Mouse (Mus musculus): ENCODE data around the gene Dmgdh. TPM values are rescaled to one million over a fixed set of nuclear protein-coding genes. Genes with fewer than 3 reads are reported as not detected.
A peak's percentile ranks its signal among the peaks of the same experiment; 100 is the strongest.

Dmgdh gene
- polyA plus RNA-seq, 1 experiment from 2014 or later, result not detected

DNA sequence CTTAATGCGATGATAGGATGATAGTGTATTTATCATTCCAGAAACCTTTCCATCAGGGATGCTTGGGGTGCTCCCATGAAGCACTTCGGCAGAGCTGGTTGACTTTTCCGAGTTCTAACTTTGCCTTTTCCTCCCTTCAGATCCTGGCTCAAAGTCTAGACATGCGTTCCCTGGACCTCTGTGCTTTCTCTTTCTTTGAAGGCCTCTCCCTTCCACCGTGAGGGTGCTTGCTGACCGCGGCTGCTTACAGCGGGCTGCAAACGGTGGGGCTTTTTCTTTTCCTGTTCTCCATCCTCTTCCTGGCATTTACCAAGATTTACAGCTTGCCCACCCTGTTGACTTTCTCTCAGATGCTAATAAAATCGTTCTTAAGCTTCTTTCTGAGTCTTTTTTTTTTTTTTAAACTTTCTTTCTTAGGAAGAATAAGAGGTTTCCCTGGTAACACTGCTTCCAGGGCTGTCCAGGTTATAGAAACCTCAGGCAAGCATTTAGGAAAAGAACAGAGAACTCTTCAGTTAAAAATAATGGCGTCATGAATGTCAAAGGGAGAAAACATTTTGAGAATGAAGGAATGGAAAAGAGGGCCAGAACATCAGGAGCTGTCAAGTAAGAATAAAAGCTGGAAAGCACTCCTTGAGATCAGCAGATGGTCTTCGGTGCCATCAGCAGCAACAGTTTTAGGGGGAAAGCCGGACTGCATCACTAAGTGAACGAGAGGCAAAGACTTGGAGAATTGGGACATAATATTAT is 84.1 kb downstream of the Dmgdh start:
- Histone ChIP-seq H3K4me2 (no peak overlapping the region), H3K27ac (ENCODE audit: low read depth) (no peak overlapping the region), H3K27me3 (ENCODE audit: insufficient read depth, low read length) (no peaks in the 10 kb centered on the region), H3K9ac (no peak overlapping the region), H3K4me1 (ENCODE audit: insufficient read depth) (no peaks in the 10 kb centered on the region), H3K9me3 (ENCODE audit: low read depth, low read length) (no peaks in the 10 kb centered on the region), H3K4me3 (ENCODE audit: low read depth, low read length) (no peak overlapping the region), H3K36me3 (ENCODE audit: insufficient read depth) (no peaks in the 10 kb centered on the region)
- ATAC-seq (ENCODE audit: insufficient read depth) (no peak), DNase-seq (no peak)
- TF ChIP-seq CTCF (IDR thresholded peaks at IDR 0.05; ENCODE audit: low read depth), result no peak
- 70% methylated on average over 14 of the region's 14 CpGs for WGBS

DNA sequence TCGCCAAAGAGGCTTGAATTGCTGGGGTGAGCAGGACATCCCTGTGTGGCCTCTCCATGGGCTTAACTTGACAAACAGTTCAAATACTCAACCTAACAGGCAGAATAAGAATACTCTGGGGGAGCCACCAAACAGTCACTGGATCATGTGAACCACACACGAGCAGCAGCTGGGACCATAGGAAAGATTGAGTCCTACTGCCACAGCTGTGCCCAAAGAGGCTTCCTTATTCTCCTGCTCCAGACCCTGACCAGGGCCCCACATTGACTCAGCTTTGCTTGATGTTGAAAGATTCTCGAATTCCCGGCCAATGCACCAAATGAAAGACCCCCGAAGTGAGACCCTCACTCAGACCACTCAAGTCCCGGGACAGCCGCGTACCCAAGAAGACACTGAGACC is 87.6 kb downstream of the Dmgdh start:
- TF ChIP-seq CTCF (IDR thresholded peaks at IDR 0.05; ENCODE audit: low read depth), result no peak
- no peak for ATAC-seq (ENCODE audit: insufficient read depth)

DNA sequence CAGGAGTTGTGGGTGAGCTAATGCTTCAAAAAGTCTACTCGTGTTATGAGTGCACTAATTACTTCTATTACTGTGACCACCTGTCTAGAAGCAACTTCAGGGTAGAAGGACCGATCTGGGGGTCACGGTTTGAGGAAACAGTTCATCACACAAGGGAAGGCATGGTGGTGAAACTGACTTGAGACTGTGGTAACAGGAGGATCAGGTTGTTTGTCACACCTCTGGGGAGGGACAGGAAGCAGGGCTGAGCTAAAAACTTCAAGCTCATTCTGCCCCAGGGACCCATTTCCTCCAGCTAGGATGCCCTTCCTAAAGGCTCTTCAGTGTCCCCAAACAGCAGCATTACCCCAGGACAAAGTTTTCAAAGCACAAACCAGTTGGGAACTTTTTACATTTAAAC is 88.6 kb downstream of the Dmgdh start:
- H3K36me3 ChIP-seq (ENCODE audit: insufficient read depth), result no peaks in the 10 kb centered on the region
- WGBS, result 74% methylated on average over 3 of the region's 3 CpGs
- no peaks in the 10 kb centered on the region for H3K9me3 ChIP-seq (ENCODE audit: low read depth, low read length)
- ATAC-seq (ENCODE audit: insufficient read depth), result no peak
- H3K27me3 ChIP-seq (ENCODE audit: insufficient read depth, low read length), result no peaks in the 10 kb centered on the region
- DNase-seq, result no peak
- no peak overlapping the region for H3K9ac ChIP-seq
- H3K4me2 ChIP-seq, result no peak overlapping the region
- no peaks in the 10 kb centered on the region for H3K4me1 ChIP-seq (ENCODE audit: insufficient read depth)
- H3K27ac ChIP-seq (ENCODE audit: low read depth), result no peak overlapping the region
- TF ChIP-seq CTCF (IDR thresholded peaks at IDR 0.05; ENCODE audit: low read depth), result no peak
- H3K4me3 ChIP-seq (ENCODE audit: low read depth, low read length), result no peak overlapping the region

More for the DNA sequence above, 87.6 kb downstream of the Dmgdh start:
- Histone ChIP-seq H3K9ac (no peak overlapping the region), H3K36me3 (ENCODE audit: insufficient read depth) (no peaks in the 10 kb centered on the region), H3K27ac (ENCODE audit: low read depth) (no peak overlapping the region), H3K27me3 (ENCODE audit: insufficient read depth, low read length) (no peaks in the 10 kb centered on the region), H3K9me3 (ENCODE audit: low read depth, low read length) (no peaks in the 10 kb centered on the region), H3K4me1 (ENCODE audit: insufficient read depth) (no peaks in the 10 kb centered on the region), H3K4me2 (no peak overlapping the region), H3K4me3 (ENCODE audit: low read depth, low read length) (no peak overlapping the region)
- 94% methylated on average over 8 of the region's 8 CpGs for WGBS
- DNase-seq, result no peak

DNA sequence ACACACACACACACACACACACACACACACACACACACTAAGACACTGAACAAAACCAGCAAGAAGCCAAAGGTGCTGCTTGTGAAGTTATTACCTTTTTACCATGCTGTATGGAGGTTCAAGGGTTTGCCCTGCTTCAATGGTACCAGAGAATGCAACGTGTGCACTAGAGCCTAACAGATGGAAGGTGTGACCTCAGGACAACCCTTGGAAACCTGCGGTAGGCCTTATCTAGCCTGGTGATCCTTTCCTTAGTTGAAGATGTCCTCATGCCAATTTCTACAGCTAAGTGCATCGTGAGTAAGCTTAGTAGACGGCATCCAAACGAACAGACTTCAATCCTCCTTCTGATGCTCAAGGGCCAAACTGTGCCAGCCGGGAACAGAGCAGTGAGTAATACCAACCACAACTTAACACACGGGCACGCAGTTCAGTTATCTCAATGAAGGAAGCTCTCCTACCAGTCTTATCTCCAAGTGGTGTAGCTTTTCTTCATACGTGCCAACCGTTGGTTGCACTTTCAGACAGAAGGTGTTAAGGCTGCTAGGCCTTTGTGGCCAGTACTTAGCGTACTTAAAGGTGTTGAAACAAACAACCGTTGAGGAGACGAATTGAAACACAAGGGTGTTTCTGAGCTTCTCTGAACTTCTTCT is 90.2 kb downstream of the Dmgdh start:
- Histone ChIP-seq H3K9me3 (ENCODE audit: low read depth, low read length) (no peaks in the 10 kb centered on the region), H3K27me3 (ENCODE audit: insufficient read depth, low read length) (no peaks in the 10 kb centered on the region), H3K9ac (no peak overlapping the region), H3K27ac (ENCODE audit: low read depth) (no peak overlapping the region), H3K4me3 (ENCODE audit: low read depth, low read length) (no peak overlapping the region), H3K36me3 (ENCODE audit: insufficient read depth) (no peaks in the 10 kb centered on the region), H3K4me2 (no peak overlapping the region), H3K4me1 (ENCODE audit: insufficient read depth) (no peaks in the 10 kb centered on the region)
- TF ChIP-seq CTCF (IDR thresholded peaks at IDR 0.05; ENCODE audit: low read depth), result no peak
- DNase-seq (no peak), ATAC-seq (ENCODE audit: insufficient read depth) (no peak)
- 77% methylated on average over 13 of the region's 13 CpGs for WGBS

DNA sequence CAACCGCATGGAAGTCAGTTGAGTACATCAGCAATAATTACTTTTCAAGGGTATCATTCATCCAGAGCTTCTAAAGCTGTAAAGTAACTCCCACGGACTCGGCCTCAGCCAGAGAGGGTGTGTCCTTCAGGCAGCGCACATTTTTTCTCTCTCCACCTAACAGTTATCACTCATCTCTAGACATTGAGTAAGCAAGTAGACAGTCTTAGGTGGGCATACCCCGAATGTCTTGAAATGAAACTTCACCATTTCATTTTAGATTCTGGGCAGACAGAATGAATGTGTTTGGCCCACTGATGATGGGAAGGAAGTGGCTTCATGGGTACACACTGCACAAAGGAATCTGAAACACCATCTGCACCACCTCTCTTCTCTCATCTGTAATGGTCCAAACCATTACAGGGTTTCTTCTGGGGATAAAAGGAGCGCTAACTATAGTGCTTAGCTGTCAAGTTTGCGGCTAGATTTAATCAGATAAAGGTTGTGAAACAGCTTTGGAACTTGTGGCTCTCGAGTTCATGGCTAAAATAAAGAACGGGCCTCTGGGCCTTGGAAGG is 96.9 kb downstream of the Dmgdh start:
- DNase-seq (no peak), ATAC-seq (ENCODE audit: insufficient read depth) (peak; percentile 45; the same call in 1 of the 2 replicates)
- Histone ChIP-seq H3K4me3 (ENCODE audit: low read depth, low read length) (peak overlapping the region; percentile 66), H3K4me1 (ENCODE audit: insufficient read depth) (no peaks in the 10 kb centered on the region), H3K27me3 (ENCODE audit: insufficient read depth, low read length) (no peaks in the 10 kb centered on the region), H3K27ac (ENCODE audit: low read depth) (peak overlapping the region; percentile 88; the same call in 1 of the 2 replicates), H3K36me3 (ENCODE audit: insufficient read depth) (no peaks in the 10 kb centered on the region), H3K9me3 (ENCODE audit: low read depth, low read length) (no peaks in the 10 kb centered on the region), H3K9ac (peak overlapping the region; percentile 82), H3K4me2 (peak overlapping the region; percentile 99)
- TF ChIP-seq CTCF (IDR thresholded peaks at IDR 0.05; ENCODE audit: low read depth), result no peak
- WGBS, result 22% methylated on average over 9 of the region's 9 CpGs

DNA sequence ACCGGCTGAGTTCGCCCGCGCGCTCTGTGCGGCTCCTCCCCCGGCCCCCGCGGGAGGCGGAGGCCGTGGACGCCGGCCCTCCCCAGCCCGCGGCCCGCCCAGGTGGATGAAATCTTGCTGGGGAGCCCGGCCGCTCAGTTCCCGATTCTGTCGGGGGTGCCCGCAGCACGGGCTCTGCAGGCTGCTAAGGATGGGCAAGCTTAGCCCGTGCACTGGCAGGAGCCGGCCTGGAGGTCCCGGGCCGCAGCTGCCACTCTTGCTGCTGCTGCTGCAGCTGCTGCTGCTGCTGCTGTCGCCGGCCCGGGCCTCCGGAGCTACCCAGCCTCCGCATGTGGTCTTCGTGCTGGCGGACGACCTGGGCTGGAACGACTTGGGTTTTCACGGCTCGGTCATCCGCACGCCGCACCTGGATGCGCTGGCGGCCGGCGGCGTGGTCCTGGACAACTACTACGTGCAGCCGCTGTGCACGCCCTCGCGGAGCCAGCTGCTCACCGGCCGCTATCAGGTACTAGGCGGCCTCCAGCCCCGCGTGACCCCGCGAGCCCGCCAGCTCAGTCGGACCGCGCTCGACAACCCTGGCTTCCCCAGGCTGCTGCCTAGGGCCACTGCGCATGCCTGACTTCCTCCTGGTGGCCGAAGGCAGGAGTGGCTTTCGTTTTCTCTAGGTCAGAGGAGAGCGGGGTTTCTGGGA is 97.5 kb downstream of the Dmgdh start, which contains the start of gene Arsb:
Gene Arsb (plus strand): TSS at position 43 of the 691 bp plus-strand sequence.
- H3K27ac ChIP-seq (ENCODE audit: low read depth), result peak within 1 kb of the TSS; percentile 88
- peak; percentile 85 for TF ChIP-seq CTCF (IDR thresholded peaks at IDR 0.05; ENCODE audit: low read depth)
- ATAC-seq (ENCODE audit: insufficient read depth), result peak; percentile 96
- H3K4me3 ChIP-seq (ENCODE audit: low read depth, low read length), result peak within 1 kb of the TSS; percentile 66
- no peaks in the 10 kb centered on the region for H3K4me1 ChIP-seq (ENCODE audit: insufficient read depth)
- no peaks in the 10 kb centered on the region for H3K27me3 ChIP-seq (ENCODE audit: insufficient read depth, low read length)
- peak; percentile 92 for DNase-seq
- no peaks in the 10 kb centered on the region for H3K36me3 ChIP-seq (ENCODE audit: insufficient read depth)
- under 1% methylated on average over 66 of the region's 66 CpGs for WGBS
- peak within 1 kb of the TSS; percentile 82 for H3K9ac ChIP-seq
- peak within 1 kb of the TSS; percentile 99 for H3K4me2 ChIP-seq
- H3K9me3 ChIP-seq (ENCODE audit: low read depth, low read length), result no peaks in the 10 kb centered on the region
